Mouse (Mus musculus) layer of hippocampus, adult 2 months (tissue): ENCODE data around the gene Prok2. TPM values are rescaled to one million over a fixed set of nuclear protein-coding genes. Genes with fewer than 3 reads are reported as not detected.
A peak's percentile ranks its signal among the peaks of the same experiment; 100 is the strongest.

Experiments
- DNase-seq, 2 experiments: peaks; one replicate each; pipeline ENCODE4 v3.0.0; 2022; ENCODE audit warnings: low spot score in 2 of 2
- H3K27ac ChIP-seq: fragments of 200-600 bp; 2 replicates; pipeline ENCODE4 v1.8.1; 2022
- H3K4me3 ChIP-seq: fragments of 200-600 bp; 2 replicates; pipeline ENCODE4 v1.8.1; 2022; ENCODE audit warnings: mild to moderate bottlenecking
- CTCF ChIP-seq: fragments of 200-600 bp; conservative IDR thresholded peaks from 2 replicates; pipeline ENCODE4 v1.8.1; 2022; ENCODE audit warnings: antibody characterized with exemption, mild to moderate bottlenecking, moderate library complexity
- long read RNA-seq, 2 experiments: library from polyadenylated mRNA; stranded (forward); transcript quantifications; one replicate each; pipeline ENCODE4 v2.0.0; 2021; ENCODE audit warnings: borderline mapping rate in 2 of 2
- total RNA-seq, 2 experiments: library from RNA; stranded (reverse); gene quantifications; 2 replicates each; pipeline ENCODE4 v1.2.3; 2021

The Prok2 gene
- under 1 TPM; 0.49 to 0.69 TPM for total RNA-seq
- long read RNA-seq, experiment 1, partial matches to known transcripts = 0 of 1 reads
- long read RNA-seq, experiment 1, other reads (novel, unspliced or antisense) = 0 of 1 reads
- long read RNA-seq, experiment 2, partial matches to known transcripts = 0 of 3 reads
- long read RNA-seq, experiment 2, other reads (novel, unspliced or antisense) = 1 of 3 reads

DNA sequence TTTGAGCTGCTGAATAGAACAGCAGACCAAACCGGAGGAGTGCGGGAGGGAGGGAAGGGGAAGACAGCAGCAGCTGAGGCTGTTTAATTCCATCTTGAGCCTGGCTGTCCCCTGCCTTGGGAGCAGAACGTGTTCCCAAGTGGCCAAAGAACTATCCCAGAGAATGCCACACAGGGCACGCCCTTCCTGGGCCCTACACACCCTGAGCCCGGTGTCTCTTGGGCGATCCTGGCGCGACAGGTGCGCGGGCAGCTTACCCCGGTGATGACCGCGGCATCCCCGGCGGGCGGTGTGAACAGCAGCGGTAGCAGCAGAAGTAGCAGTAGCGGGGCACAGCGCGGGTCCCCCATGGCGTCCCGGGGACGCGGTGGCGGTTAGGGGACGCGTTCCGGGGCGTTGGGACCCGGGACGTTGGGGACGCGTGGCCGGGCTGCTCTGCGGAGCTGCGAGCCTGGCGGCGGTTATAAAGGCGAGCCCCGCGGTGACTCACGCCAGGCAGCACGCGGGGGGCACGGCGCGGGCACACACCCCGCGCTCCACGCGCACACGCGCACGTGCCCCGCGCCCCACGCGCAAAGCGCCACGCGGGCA lies at the start of gene Prok2:
Gene Prok2 (minus strand): TSS at position 422 of the 591 bp plus-strand sequence.
- Histone ChIP-seq H3K27ac (no peak within 1 kb of the TSS), H3K4me3 (peak within 1 kb of the TSS; percentile 58)
- DNase-seq = no peak
- TF ChIP-seq CTCF = no peak

DNA sequence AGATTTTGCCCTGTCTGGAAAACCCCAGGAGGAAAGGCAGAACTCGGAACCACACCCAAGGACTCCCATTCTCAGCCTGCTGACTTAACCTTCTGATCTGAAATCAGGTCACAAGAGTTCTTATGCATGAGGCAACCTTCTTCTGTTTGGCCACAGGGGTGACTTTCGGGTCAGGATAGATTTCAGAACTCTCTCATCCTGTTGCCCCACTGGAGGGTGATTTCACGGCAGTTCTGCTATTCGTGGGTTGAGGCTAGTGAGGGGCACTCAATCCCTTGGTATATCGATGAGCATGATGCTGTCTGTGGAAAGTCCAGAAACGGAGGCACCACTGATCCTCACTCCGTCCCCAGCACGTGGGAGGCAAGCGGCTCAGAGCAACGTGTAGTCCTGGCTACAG lies 48.5 kb upstream of the Prok2 start:
- DNase-seq = no peak
- no peak overlapping the region for H3K27ac ChIP-seq
- no peak overlapping the region for H3K4me3 ChIP-seq
- no peak for TF ChIP-seq CTCF

DNA sequence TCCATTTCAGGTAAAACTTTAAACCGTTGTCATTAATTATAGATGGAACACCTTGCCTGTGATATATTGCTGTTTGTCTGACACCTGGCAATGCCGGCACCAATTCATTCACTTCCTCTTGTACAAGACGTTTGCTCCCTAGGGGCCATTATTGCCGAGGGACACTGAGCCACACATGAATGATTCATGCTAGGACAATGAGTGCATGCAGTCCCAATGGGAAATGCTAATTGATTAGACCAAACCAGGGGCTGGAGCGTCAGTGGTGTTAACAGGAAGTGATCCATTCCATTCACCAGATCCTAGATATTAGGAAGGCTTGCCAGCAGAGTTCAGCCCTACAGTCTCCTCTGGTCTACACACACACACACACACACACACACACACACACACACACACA lies 42.3 kb upstream of the Prok2 start:
- H3K27ac ChIP-seq = no peak overlapping the region
- no peak for TF ChIP-seq CTCF
- DNase-seq = no peak
- H3K4me3 ChIP-seq = no peak overlapping the region

DNA sequence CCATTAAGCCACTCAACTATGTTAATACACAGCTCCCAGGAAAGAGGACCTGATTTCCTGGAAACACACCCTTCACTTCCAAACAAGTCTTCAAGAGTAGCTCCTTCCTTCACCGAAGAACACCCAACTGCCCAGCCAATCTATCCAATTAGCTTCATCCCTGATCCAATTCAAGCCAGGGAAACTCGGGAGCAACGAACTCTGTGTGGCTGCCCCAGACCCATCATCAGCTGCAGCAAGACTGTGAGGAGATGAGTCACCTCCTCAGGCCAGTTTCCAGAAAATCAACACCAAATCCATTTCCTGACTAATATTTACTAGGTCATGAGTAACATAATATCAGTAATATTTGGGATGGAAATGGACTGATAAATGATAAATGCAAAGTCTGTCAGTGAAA lies 38.7 kb upstream of the Prok2 start:
- TF ChIP-seq CTCF = no peak
- no peak for DNase-seq
- H3K27ac ChIP-seq = no peak overlapping the region
- no peak overlapping the region for H3K4me3 ChIP-seq

DNA sequence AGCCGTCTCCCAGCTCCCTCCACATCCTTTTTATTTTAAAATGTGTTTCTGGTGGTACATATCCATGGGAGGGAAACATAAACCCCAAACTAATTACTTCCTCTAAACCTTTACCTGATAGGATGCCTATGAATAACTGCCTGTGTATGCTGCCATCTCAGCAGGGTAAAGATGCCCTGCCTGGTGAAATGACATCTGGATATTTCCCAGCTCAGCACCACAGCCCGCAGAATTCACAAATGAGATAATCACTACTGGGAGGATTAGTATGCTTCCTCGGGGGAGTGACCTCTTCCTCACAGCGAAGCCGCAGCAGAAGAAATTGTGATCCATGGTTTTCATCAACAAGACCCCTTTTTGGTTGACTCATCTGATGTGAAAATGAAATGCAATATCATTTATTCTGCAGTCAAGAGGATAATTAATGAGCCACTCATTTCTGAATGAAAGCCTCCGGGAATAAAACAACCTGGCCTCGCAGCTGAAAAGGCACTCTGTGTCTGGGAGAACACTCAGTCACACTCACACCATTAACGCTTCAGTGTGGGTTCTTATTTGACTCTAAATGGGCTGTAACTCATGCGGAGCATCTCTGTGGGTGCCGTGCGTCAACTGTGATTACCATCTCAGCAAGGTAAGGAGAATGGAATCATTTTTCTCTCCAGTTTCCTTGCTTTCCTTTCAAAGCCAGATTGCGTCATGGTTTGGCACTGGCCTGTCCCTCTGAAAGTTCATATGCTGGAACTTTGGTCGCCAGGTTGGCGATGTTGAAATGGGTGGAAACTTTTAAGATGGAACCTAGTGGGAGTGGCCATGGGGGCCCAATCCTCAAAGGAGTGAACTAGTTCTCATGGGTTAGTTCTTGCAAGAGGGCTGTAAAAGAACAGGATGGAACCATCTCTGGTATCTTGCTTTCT lies 36.1 kb upstream of the Prok2 start:
- no peak for DNase-seq
- no peak for TF ChIP-seq CTCF
- no peak overlapping the region for H3K27ac ChIP-seq
- no peak overlapping the region for H3K4me3 ChIP-seq

DNA sequence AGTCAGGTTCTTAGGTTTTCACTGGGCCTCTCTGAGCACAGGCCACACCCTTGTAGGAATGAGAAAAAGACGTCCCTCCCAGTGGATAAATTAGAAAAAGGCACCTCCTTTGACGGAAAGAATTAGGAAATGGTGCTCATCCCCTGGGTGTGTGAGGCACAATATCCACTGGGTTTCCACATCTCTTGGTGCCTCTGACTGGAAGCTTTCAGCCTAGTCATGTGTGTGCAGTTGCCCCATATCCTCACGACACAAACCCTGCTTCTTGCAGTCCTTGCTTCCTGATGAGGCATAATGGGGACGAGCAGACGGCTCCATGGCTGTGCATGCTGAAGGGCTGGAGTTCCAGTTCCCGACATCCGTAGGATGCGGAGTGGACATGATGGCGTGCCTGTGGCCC lies 29.9 kb upstream of the Prok2 start:
- Histone ChIP-seq H3K27ac (no peak overlapping the region), H3K4me3 (no peak overlapping the region)
- TF ChIP-seq CTCF = no peak
- no peak for DNase-seq

DNA sequence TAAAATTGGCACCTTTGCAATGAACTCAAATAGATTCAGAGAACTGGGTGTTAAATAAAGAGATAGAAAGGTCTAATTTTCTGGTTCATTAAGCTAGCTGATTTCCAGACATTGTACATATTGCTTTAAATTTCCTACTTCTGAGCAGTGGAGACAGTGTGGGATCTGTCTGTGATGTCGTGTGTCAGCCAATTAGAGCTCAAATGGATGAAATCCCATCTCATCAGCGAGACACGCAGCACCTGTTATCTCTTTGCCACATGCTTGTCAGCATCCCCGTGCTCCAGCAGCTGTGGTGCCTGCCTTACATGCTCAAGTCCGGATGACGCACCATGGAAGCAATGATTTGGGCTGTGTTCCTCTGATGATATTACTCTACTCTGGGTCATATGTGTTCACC lies 25.1 kb upstream of the Prok2 start:
- DNase-seq = peak; percentile 23 to 32
- TF ChIP-seq CTCF = no peak
- Histone ChIP-seq H3K27ac (no peak overlapping the region), H3K4me3 (no peak overlapping the region)

DNA sequence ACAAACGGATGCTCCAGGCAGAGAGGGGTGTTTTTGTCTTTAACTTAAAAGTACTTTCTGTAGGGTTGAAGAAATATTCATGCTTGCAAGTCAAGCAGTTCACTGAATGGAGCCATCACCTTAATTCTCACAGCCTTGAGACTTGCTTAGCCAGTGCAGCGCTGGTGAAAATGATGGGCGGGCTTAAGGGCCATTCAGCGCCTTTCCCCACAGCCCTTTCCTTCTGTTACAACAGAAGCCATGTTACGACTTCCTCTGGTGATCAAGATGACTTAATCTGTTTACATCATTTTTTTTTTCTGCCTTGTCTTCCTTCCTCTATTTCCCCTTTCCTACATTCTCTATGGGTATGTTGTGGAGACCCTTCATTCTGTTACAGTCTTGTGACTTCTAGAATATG lies 20.1 kb upstream of the Prok2 start:
- Histone ChIP-seq H3K4me3 (no peak overlapping the region), H3K27ac (no peak overlapping the region)
- TF ChIP-seq CTCF = no peak
- DNase-seq = no peak

DNA sequence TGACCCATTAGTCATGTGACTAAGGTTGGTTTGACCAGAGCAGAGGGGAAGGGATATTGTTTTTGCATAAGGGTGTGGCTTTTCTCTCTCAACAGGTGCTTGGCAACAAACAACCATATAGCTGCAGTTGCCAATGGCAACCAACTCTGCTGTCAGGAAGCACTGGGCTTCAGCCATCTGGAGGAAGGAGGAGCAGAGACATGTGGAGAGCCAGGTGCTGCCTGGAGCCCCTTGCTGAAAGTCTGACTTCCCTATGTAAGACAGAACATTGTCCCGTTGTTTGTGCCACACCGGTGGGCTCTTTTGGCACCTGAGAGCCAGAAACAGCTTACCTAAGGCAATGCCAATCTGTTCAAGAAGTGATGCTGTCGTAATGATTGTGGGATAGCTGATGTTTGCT lies 16.7 kb upstream of the Prok2 start:
- Histone ChIP-seq H3K4me3 (no peak overlapping the region), H3K27ac (no peak overlapping the region)
- DNase-seq = peak in 1 of 2 experiments; percentile 16
- TF ChIP-seq CTCF = no peak

DNA sequence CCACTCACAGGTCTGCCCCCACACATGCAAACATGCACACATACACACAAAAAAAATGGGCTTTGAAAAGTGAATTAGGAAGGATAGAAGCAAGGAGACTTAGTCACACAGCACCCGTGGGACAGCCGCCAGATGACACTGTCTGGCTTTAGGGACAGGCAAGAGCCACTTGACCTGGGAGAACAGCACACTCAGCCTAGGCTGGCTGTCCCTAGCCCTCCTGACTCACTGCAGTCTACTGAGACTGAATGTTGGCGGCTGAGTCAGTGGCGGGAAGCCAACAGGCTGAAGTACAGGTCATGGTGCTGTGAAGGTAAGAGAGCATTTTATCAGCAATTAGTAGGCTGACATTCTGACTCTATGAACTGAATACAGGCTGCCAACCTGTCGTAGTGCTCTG lies 8.5 kb upstream of the Prok2 start:
- DNase-seq = no peak
- Histone ChIP-seq H3K4me3 (no peak overlapping the region), H3K27ac (no peak overlapping the region)
- TF ChIP-seq CTCF = no peak

DNA sequence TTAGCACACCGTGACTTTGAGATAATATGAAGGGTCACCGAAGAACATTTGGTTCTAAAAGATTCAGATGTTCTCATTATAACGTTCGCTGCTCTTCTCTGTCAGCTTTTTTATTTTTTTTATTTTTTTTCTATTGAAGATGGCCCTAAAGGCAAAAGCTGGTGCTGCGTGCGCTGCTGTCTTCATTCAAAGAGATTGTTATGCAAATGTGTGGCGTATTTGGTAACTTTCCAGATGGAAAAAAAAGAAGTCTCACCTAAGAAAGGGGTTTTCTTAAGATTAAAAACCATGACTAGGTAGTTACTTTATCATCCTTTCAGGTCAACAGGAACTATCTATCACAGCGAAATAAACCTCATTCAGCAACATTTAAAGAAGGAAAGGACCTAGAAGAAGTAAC lies 6.5 kb upstream of the Prok2 start:
- DNase-seq = no peak
- Histone ChIP-seq H3K27ac (no peak overlapping the region), H3K4me3 (no peak overlapping the region)
- no peak for TF ChIP-seq CTCF

DNA sequence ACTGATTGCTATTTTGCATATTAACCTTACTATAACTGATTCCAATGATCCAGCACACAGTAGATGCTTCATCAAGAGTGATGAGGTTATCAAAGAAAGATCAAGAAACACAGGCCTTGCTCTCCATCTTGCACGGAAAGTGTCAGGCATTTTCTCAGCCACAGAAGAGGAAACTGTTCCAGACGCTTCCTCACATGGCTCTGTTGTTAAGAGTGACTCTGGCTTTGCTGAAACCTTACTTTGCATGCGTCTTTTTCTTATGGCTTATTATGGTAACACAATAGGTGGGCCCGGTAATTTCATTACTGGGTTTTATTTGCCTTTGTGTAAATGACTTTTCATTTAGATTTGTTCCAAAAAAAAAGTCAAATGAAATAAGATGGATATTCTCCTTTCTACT lies 5.7 kb upstream of the Prok2 start:
- TF ChIP-seq CTCF = no peak
- no peak for DNase-seq
- no peak overlapping the region for H3K27ac ChIP-seq
- no peak overlapping the region for H3K4me3 ChIP-seq

DNA sequence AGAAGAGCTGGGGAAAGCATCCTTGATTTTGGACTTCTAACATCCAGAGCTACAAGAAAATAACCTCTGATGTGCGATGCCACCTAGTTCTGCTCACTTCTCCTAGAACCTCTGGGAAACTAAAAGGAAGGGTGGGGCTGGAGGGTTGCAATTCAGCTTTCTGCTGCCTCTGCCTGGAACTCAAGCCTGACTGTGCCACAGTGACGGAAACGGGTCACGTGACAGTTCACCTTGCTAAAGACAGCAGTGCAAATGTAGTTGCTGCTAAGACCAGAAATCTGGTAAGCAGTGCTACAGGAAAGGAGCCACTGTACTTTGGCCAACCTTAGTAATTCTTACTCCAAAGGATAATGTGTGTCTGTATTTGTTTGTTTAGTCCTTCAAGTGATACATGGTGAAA lies 3.7 kb upstream of the Prok2 start:
- H3K27ac ChIP-seq = no peak overlapping the region
- H3K4me3 ChIP-seq = no peak overlapping the region
- no peak for TF ChIP-seq CTCF
- no peak for DNase-seq
